Mouse (Mus musculus) frontal cortex, adult (tissue): ENCODE results near the gene Dnajb8.

Experiments used
- ATAC-seq: cut with Nextera tagmentation; 2 replicates; pipeline ENCODE4 v1.9.2; 2017; ENCODE audit warnings: mild to moderate bottlenecking, moderate library complexity, mixed read lengths; ENCODE audit not compliant: low TSS enrichment

Gene Dnajb8

GRCm38 (mm10) chr6:88221968-88222367 is at the start of gene Dnajb8:
Dnajb8 (plus strand) TSS chr6:88222268.
- no peak for ATAC-seq

GRCm38 (mm10) chr6:88174191-88174590 is 47.9 kb upstream of the Dnajb8 start:
- no peak for ATAC-seq

- ATAC-seq, result no peak
These were observed 47.4 kb upstream of the Dnajb8 start for GRCm38 (mm10) chr6:88174676-88175075.

GRCm38 (mm10) chr6:88184671-88185070 is 37.4 kb upstream of the Dnajb8 start:
- ATAC-seq, result no peak

- peak; percentile 85 for ATAC-seq
These were observed 33.9 kb upstream of the Dnajb8 start for GRCm38 (mm10) chr6:88188148-88188547.

GRCm38 (mm10) chr6:88189312-88190042 is 32.6 kb upstream of the Dnajb8 start:
- ATAC-seq, result peak; percentile 56

- ATAC-seq, result no peak
These were observed 32.1 kb upstream of the Dnajb8 start for GRCm38 (mm10) chr6:88190043-88190309.

GRCm38 (mm10) chr6:88190310-88191023 is 31.6 kb upstream of the Dnajb8 start:
- no peak for ATAC-seq

- no peak for ATAC-seq
These were observed 31.1 kb upstream of the Dnajb8 start for GRCm38 (mm10) chr6:88191024-88191365.

GRCm38 (mm10) chr6:88191411-88192070 is 30.5 kb upstream of the Dnajb8 start:
- no peak for ATAC-seq

GRCm38 (mm10) chr6:88192756-88193155 is 29.3 kb upstream of the Dnajb8 start:
- ATAC-seq, result no peak

- ATAC-seq, result no peak
These were observed 28.5 kb upstream of the Dnajb8 start, which contains the start of gene Gata2 for GRCm38 (mm10) chr6:88193433-88194052. Gata2 (plus strand) TSS chr6:88193891.

- no peak for ATAC-seq
These were observed 27.8 kb upstream of the Dnajb8 start for GRCm38 (mm10) chr6:88194053-88194977.

- no peak for ATAC-seq
These were observed 27.1 kb upstream of the Dnajb8 start for GRCm38 (mm10) chr6:88194978-88195325.

- no peak for ATAC-seq
These were observed 25.9 kb upstream of the Dnajb8 start for GRCm38 (mm10) chr6:88196054-88196732.

GRCm38 (mm10) chr6:88196733-88197312 is 25.2 kb upstream of the Dnajb8 start:
- no peak for ATAC-seq

- no peak for ATAC-seq
These were observed 24.6 kb upstream of the Dnajb8 start for GRCm38 (mm10) chr6:88197313-88198069.

GRCm38 (mm10) chr6:88198070-88198940 is 23.8 kb upstream of the Dnajb8 start:
- ATAC-seq, result no peak
